Mouse (Mus musculus) forebrain, embryonic 10.5 days (tissue): ENCODE results near the gene Slc26a5. TPM values are rescaled to one million over a fixed set of nuclear protein-coding genes. Genes with fewer than 3 reads are reported as not detected.

Experiments used
- polyA plus RNA-seq: library from polyadenylated mRNA; unstranded; fragments of >200 nt; fragmentation: Nextera tagmentation; extraction: Ambion mirVana; gene quantifications from 2 replicates; pipeline ENCODE4 v1.2.1, GENCODE M21; 2016

Slc26a5 gene
- polyA plus RNA-seq, 1 experiment from 2014 or later: 0.32 TPM

Other genes with a start within 250 kb of the Slc26a5 start
- 0.12 and 0.20 TPM in 2 replicates for gene Fbxl13, start 220.0 kb downstream of the Slc26a5 start, polyA plus RNA-seq
- gene Armc10, start 219.8 kb downstream of the Slc26a5 start, polyA plus RNA-seq: 64.6 and 65.4 TPM in 2 replicates
- 10.7 TPM in 2 replicates for gene Napepld, start 164.2 kb downstream of the Slc26a5 start, polyA plus RNA-seq
- gene Pmpcb, start 128.5 kb downstream of the Slc26a5 start, polyA plus RNA-seq: 83.9 and 87.3 TPM in 2 replicates
- gene Dnajc2, start 80.4 kb downstream of the Slc26a5 start, polyA plus RNA-seq: 99.4 and 114 TPM in 2 replicates
- 253 and 258 TPM in 2 replicates for gene Psmc2, start 80.3 kb downstream of the Slc26a5 start, polyA plus RNA-seq